Mouse (Mus musculus) spleen, postnatal 10 days (tissue): ENCODE results near the gene Gprin3.
"Not testable (repeated sequence)": the region's sequence is repeated elsewhere in the genome, so short reads cannot be mapped to it uniquely, and the experiment has no call there.

Experiments
- DNase-seq, 2 experiments: peaks; one replicate each; pipeline ENCODE4 v3.0.0; 2021 to 2022; ENCODE audit warnings: low spot score in 2 of 2

Gene Gprin3

DNA sequence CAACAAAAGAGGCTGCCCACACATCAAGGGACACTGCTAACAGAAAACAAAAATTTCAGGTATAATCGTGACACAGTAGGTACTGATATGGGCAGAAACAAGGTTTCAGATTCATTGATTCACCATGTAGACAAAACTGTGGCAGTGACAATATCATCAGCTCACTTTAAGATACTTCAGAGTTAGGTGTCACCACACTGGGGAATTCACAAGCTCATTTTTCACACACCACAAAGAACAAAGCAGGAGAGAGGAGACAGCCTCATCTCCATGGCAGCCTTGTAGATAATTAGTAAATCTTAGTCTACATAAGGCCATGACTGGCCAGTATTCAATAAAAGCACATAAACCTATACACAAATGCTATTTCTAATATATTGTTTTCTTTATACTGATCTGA is 77.4 kb downstream of the Gprin3 start:
- DNase-seq = no peak

GRCm38 (mm10) chr6:59341146-59341545 is 84.9 kb downstream of the Gprin3 start:
- no peak for DNase-seq

DNA sequence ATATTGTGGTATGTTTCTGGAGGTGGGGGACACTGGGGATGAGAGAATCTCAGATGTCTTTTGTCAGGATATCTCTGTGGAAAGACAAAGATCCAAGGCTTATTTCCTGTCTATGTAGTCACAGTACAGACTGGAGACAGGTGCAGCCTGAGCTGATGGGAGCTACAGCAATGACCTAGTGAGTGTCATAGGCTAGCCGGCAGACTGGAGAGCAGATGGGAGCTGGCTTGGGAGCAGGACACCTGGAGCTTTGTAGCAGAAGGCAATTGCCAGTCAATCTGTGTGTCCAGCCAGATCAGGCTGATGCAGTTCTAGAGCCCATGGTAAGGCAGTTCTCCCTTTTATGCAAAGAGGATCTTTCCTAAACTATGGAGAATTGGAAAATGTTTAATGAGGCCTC is 97.8 kb downstream of the Gprin3 start:
- no peak for DNase-seq

DNA sequence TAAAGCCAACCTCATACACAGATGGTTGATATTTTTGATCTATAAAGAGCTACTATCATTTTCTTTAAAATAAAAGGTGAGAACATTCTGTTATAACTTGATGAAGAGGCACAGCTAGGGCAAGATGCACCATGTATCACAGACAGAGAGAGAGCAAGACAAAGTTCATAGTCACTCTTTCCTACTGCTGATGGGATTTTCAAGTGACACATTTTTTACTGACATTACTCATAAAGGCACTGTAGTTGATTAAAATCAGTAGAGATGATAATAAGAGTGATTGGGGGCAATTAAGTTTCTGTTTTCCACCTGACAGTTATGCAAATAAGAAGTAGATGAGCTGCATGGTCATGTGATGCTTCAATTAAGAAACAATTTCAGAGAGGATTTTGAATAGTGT is 110.2 kb downstream of the Gprin3 start:
- no peak for DNase-seq

DNA sequence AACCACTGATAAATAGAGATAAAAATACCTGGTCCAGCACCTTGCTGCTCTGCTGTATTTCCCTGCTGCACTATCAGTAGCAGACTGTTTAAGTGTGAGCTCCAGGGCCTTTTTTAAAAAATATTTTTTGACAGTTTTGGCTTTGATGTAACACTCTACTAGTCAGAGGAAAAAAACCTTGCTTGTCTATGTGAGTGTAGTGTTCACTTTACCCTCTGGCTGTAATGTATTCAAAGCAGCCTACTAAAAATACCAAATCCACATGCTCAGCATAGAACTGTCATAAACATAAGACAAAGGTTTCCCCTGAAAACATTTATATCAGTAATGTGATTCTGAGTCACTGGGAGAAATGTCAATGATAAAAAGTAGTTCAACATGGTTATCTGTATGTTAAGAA is 111.0 kb downstream of the Gprin3 start:
- no peak for DNase-seq

GRCm38 (mm10) chr6:59313162-59313561 is 112.9 kb downstream of the Gprin3 start:
- no peak for DNase-seq

- no peak for DNase-seq
These were observed 114.9 kb downstream of the Gprin3 start for GRCm38 (mm10) chr6:59311241-59311640.

- DNase-seq = not testable (repeated sequence)
These were observed 121.7 kb downstream of the Gprin3 start for GRCm38 (mm10) chr6:59304235-59304942.

GRCm38 (mm10) chr6:59303031-59303430 is 123.1 kb downstream of the Gprin3 start:
- DNase-seq = no peak
